Mouse (Mus musculus) bone marrow, adult 2 months (tissue): ENCODE measurements at regions not wholly inside any gene's neighbourhood (a gene's known extent, or its start where the extent isn't known, plus 50 kb on each side); places are given as distances from the start of the nearest gene placed in this dataset.

Source experiments
- CTCF ChIP-seq: fragments of 200-500 bp; IDR thresholded peaks from 2 replicates; pipeline ENCODE4 v1.5.1; 2011; ENCODE audit warnings: low read length, control low read depth; ENCODE audit not compliant: control insufficient read depth, insufficient read depth
- POLR2A ChIP-seq: fragments of 200-500 bp; IDR thresholded peaks from 2 replicates; pipeline ENCODE4 v1.6.1; 2011; ENCODE audit warnings: low read depth, mild to moderate bottlenecking, control low read depth, low read length, borderline replicate concordance; ENCODE audit not compliant: control insufficient read depth

DNA sequence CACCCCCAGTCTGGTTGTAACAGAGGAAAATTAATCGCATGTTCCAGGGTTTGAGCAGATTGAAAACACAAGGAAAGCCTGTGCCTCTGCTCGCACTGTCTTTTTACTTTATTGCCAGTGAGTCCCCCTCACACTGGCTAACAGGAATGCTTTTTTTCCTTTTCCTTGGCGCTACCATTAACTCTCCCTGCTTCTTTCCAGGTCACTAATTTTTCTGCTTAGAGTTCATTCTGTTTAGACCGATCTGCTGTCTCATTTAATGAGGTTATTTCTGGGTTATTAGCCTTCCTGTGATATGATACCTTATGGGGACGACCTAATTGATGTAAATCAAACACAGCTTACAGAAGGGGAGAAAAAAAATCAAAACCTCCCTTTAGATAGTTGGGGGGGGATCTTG is 429.0 kb upstream of the Tshz3 start:
- TF ChIP-seq CTCF = no peak
- TF ChIP-seq POLR2A = no peak
